Mouse (Mus musculus) heart, adult 2 months (tissue): ENCODE data around the gene Chil1.

Experiments
- CTCF ChIP-seq: fragments of 200-600 bp; IDR thresholded peaks from 2 replicates; pipeline ENCODE4 v1.8.1; 2022; ENCODE audit warnings: antibody characterized with exemption, mild to moderate bottlenecking, moderate library complexity
- EP300 ChIP-seq: fragments of 200-500 bp; IDR thresholded peaks from 2 replicates; pipeline ENCODE4 v1.6.1; 2011; ENCODE audit warnings: low read depth, low read length, control low read depth; ENCODE audit not compliant: insufficient read depth
- POLR2A ChIP-seq: fragments of 200-500 bp; IDR thresholded peaks from 2 replicates; pipeline ENCODE4 v1.6.1; 2011; ENCODE audit warnings: mild to moderate bottlenecking, low read depth, low read length, control low read depth; ENCODE audit not compliant: insufficient read depth

GRCm38 (mm10) chr1:134195571-134195970 lies 13.6 kb downstream of the Chil1 start:
- TF ChIP-seq EP300, result no peak
- TF ChIP-seq CTCF, result no peak
- no peak for TF ChIP-seq POLR2A
